Mouse (Mus musculus): ENCODE data around the gene Klf13.

DNA sequence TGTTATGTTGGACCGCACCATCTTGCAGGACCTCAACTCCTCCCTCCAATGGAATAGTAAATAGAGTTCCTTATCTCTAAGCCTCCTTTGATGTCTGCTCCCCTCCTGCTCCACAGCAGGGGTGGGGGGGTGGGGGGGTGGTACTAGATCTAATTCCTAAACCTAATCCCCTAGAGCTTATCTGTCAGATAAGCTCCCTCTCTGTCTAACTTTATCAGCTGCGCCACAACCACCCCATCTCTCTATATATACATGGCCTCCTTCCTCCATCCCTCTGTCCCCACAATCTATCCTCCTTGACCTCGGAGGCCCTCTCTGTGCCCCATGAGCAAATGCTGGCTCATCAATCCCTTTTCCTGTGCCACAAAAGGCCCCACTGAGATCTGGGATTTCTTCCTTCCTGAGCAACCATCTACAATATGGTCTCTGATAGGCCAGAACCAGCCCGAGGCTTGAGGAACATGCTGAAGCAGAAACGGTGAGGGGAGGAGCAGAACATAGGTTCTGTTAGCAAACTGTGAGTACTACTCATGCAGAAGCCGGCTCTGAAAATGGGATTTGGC, 70.3 kb downstream of the Klf13 start:
- TF ChIP-seq CTCF (IDR thresholded peaks at IDR 0.05; ENCODE audit: insufficient read depth, low read length) (no peak), POLR2A (IDR thresholded peaks at IDR 0.05; ENCODE audit: borderline replicate concordance, extremely low read depth, low read depth, low read length) (no peak)

Measured in lung, adult 2 months (tissue).